Mouse (Mus musculus) liver, embryonic 14.5 days (tissue): ENCODE measurements around the gene Ttc34.

Experiments used
- CTCF ChIP-seq: IDR thresholded peaks from 2 replicates; pipeline ENCODE4 v1.5.1; 2016; ENCODE audit warnings: antibody characterized with exemption, low read depth, control low read depth
- EP300 ChIP-seq: IDR thresholded peaks from 2 replicates; pipeline ENCODE4 v1.6.1; 2016; ENCODE audit warnings: antibody characterized with exemption, low read depth

DNA sequence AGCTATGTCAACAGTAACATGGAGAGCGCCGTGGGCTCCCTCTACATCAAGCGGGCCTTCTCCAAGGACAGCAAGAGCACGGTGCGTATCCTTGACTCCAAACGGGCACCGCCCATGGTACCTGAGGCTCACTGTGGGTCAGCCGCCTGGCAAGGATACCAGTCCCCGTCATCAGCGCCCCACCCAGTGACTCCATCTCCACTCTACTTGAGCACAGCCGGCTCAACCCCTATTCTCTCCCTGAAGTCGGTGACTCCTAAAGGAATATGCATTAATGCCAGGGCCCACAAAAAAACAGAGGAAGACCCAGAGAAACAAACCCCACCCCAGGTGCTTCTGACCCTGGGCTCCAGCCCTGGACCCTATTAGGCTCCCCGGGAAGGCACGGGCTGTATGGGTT lies 53.6 kb downstream of the Ttc34 start:
- TF ChIP-seq EP300 (no peak), CTCF (no peak)
